In genomic region chr17:83527651-83528381, GRCm38 (mm10) we compare ENCODE assay signal across 7 mouse cellular contexts. TPM values are rescaled to one million over a fixed set of nuclear protein-coding genes. Genes with fewer than 3 reads are reported as not detected.
DNase-seq lines count a peak whose midpoint lies in the region; ATAC-seq and TF ChIP-seq lines count a peak whose summit lies in the region.

No protein-coding gene starts in this region.

- peaks cover 47% of the 10 kb centered on the region for H3K4me1 ChIP-seq in embryonic facial prominence, embryonic 10.5 days
- H3K4me1 ChIP-seq in thymus, adult 2 months (replicated peaks; ENCODE audit: control insufficient read depth, insufficient read depth, low read length), result peaks cover 39% of the 10 kb centered on the region

- intact Hi-C loops in heart, postnatal 10 days (cut with DNase I), result no loop called here

- H3K9me3 ChIP-seq in embryonic facial prominence, embryonic 10.5 days, result no peaks in the 10 kb centered on the region

- H3K36me3 ChIP-seq in embryonic facial prominence, embryonic 10.5 days (replicated peaks), result no peaks in the 10 kb centered on the region
- no peaks in the 10 kb centered on the region for H3K36me3 ChIP-seq in thymus, adult 2 months (ENCODE audit: control insufficient read depth, insufficient read depth, low read length)

- H3K27me3 ChIP-seq in embryonic facial prominence, embryonic 10.5 days (replicated peaks; ENCODE audit: low read depth, poor library complexity, severe bottlenecking), result peaks cover 13% of the 10 kb centered on the region; the same call in 1 of the 2 replicates
- no peaks in the 10 kb centered on the region for H3K27me3 ChIP-seq in thymus, adult 2 months (ENCODE audit: control insufficient read depth, insufficient read depth, low read length)

- peak overlapping the region; percentile 86 for H3K27ac ChIP-seq in embryonic facial prominence, embryonic 10.5 days (replicated peaks)
- peak overlapping the region; percentile 73 for H3K27ac ChIP-seq in thymus, adult 2 months (ENCODE audit: control insufficient read depth, insufficient read depth, low read length)

- WGBS in embryonic facial prominence, embryonic 10.5 days, result 20% methylated on average over 17 of the region's 17 CpGs
- WGBS in thymus, adult 2 months, result 63% methylated on average over 17 of the region's 17 CpGs

- TF ChIP-seq POLR2A in thymus, adult 2 months (IDR thresholded peaks at IDR 0.05; ENCODE audit: control insufficient read depth, extremely low read depth, insufficient read depth, low read length, poor library complexity), result no peak

- peak overlapping the region; percentile 39 for H3K4me3 ChIP-seq in embryonic facial prominence, embryonic 10.5 days
- no peak overlapping the region for H3K4me3 ChIP-seq in thymus, adult 2 months (ENCODE audit: control insufficient read depth, insufficient read depth, low read length)

- no peak for TF ChIP-seq CTCF in thymus, adult 2 months (IDR thresholded peaks at IDR 0.05; ENCODE audit: borderline replicate concordance, control insufficient read depth, extremely low read depth, insufficient read depth, low read length, poor library complexity)

- peak; percentile 52 for ATAC-seq in megakaryocyte progenitor cell, adult 5-6 weeks (replicated peaks; ENCODE audit: poor library complexity)

- DNase-seq in ZHBTc4 (ENCODE audit: low read depth, low spot score), result peak; percentile 67
- peak; percentile 57 for DNase-seq in embryonic facial prominence, embryonic 10.5 days (ENCODE audit: low spot score)
- peak; percentile 49 to 74 for DNase-seq in heart, postnatal 10 days
- DNase-seq in kidney, postnatal 36 days, result peak; percentile 58 to 63
- no peak for DNase-seq in thymus, adult 2 months
- no peak for DNase-seq in left cerebral cortex, adult 9 months (ENCODE audit: low spot score in 2 of 2)

RNA-seq across cellular contexts. Expression of gene Cox7a2l, which starts 10.7 kb away (rescaled TPM):
- polyA plus RNA-seq in embryonic facial prominence, embryonic 10.5 days (2016; fragmentation: Nextera tagmentation; extraction: Ambion mirVana), result 118 and 125 TPM in 2 replicates
- 100 to 1,000 TPM; 314 to 318 TPM for total RNA-seq in heart, postnatal 10 days (2021)
- total RNA-seq in megakaryocyte progenitor cell, adult 5-6 weeks (2015), result 219 and 228 TPM in 2 replicates
- 193 and 195 TPM in 2 replicates for total RNA-seq in megakaryocyte progenitor cell, adult 5-6 weeks (2017)
- polyA plus RNA-seq in thymus, adult 2 months (2012; rRNA removed), result 145 and 151 TPM in 2 replicates

Comparison
In these comparisons a context has a peak if more than half of its experiments do, and no peak if none do; other contexts are left out.
1. DNase-seq: peak in ZHBTc4 (single experiment), embryonic facial prominence, embryonic 10.5 days (single experiment), heart, postnatal 10 days (2 of 2) and kidney, postnatal 36 days (2 of 2); none in thymus, adult 2 months (single experiment) and left cerebral cortex, adult 9 months (0 of 2).